Mouse (Mus musculus): ENCODE results near the gene Gm10570. TPM values are rescaled to one million over a fixed set of nuclear protein-coding genes. Genes with fewer than 3 reads are reported as not detected.

Gm10570 gene
- total RNA-seq, 4 experiments from 2014 or later = 0.91 TPM; not detected in 3

DNA sequence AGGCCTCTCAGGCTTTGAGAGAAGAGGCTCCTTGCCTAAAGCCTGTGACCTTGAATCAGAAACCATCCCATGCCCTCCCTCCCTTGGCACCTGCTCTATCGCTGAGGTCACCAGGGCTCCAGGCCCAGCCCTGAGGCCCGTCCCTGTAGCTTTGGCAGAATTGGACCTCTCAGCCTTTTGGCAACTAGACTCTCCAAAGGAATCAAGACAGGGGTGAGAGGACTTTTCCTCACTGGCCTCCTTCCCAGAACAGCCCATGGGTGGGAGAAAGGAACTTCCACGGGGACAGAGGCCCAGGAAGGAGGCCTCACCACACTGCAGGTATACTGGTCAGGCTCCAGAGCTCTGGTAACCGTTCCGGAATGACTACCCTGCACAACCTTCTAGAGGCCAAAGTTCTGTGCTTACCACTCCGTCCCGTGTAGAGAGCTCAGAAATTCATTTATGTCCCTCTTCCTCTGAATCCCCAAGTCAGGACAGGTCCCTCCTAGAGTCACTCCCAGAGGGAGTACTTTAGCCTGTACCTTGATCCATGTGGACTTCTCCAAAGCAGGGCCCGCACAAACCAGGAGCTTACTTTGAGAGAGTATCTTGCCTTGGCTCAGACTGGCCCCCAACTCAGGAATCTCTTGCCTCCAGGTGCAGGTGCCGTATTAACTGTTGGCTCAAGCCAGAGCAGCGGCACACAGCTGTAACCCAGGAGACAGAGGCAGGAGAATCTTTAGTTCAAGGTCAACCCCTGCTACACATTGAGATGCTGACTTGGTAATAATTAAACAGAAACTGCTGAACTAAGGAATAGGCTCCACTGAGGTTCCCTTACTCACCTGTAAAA, 1.5 kb downstream of the Gm10570 start:
- DNase-seq (ENCODE audit: low spot score) = peak; percentile 70

DNA sequence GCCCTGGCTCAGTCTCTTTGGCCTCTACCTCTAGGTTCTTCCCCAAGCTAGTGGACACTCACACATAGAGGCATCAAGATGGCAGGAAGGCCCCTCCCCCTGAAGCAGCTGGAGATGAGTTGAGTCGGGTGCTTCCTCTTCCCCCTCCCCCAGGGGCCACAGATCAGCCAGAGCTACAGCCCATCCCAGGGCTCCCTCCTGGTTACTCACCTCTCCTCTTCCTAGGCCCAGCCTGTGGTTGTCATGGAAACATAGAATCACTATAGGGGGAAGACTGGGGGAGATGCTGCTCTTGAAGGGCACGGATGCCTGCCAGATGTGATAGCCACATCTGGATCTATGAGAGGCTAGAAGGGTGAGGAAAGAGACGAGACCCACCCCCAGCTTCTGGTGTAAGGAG, 3.7 kb downstream of the Gm10570 start:
- no peak for DNase-seq (ENCODE audit: low spot score)

DNA sequence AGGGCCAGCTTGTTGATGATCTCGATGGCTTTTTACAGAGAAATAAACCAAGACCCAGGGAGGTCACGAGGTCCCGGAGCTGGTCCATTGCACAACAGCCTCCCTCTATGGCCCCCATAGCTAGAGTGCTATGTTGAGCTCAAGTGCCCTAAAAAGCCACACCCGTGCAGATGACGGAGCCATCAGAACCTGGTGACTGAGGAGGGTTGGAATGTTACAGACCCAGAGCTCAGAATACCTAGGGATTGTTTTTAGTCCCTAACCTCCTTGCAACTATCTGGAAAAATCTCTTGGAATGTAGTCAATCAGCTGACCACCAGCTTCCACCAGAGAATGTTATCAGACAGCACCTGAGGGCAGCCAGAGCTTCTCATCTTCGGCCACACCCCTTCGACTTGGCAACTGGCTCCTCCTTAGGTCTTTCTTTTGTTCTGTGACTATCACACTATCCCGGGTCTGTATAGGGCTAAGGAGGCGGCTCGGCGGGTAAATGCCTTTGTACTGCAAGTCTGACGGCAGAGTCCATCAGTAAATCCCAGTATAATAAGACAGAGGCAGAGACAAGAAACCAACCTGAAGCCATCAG, 6.1 kb downstream of the Gm10570 start:
- DNase-seq (ENCODE audit: low spot score) = no peak

DNA sequence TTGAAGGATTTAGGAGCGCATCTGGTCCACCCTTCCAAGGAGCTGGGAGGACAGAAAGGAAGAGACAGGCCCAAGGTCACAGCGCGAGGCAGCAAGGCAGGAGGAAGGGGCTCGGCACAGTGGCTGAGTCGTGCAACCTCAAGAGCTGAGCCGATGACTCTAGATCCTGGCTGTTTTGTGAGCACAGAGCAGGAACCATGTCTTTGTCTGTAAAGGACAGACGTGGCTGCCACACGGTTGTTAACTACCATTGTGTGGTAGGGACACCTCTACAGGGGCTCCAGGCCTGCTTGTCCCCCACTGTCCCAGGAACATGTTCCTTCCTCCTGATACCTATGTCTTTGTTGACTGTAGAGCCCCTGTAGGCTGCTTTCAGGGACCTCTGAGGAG, 8.8 kb downstream of the Gm10570 start:
- DNase-seq (ENCODE audit: low spot score) = no peak

DNA sequence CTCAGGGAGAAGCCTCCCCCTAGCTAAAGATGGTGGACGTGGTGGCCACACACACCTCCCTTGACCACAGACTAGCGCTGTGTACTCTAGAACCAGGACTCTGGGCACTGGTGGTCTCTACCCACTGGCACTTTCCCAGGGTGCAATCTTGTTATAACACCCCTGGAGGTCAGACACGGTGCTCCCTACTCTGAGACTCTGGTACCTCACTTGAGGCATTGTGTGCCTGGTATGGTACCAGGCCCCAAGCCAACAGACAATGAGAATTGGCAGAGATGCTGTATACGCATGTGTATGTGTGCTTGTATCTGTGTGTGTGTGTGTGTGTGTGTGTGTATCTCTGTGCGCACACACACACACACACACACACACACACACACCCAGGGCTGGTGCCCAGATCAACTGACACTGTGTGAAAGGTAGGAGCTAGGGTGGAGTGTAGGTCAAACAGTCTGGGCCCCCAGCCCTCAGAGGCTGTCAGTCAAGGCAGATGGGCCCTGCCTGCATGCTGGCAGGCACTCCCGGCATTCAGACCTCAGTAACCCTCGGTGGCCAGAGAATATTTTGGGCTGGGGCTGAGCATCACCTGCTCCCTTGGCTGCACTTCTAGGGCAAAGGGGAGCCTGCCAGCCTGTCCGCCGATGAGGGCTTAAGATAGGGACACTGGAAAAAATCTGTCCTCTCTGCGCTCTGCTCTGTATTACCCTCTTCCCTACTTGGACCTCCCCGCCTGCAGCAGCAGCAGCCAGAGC, 9.4 kb downstream of the Gm10570 start:
- peak; percentile 77 for DNase-seq (ENCODE audit: low spot score)

DNA sequence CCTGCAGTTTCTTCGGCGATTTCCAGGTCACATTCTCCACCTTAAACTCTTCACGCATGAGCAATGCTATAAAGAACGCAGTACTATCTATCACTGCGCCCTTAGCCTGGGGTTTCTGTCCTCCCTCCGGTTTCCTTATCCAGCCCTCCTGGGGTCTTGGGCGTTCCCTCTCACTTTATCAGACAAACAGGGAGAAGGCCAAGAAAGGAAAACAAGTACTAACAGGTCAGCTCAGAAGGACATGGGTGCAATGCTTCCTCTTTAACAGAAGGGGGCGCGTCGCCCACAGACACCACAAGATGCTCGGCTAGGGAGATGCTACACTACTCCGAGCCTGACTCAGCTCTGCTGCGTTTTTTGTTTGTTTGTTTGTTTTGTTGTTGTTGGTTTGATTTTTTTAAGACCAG, 11.3 kb downstream of the Gm10570 start:
- DNase-seq (ENCODE audit: low spot score) = no peak

DNA sequence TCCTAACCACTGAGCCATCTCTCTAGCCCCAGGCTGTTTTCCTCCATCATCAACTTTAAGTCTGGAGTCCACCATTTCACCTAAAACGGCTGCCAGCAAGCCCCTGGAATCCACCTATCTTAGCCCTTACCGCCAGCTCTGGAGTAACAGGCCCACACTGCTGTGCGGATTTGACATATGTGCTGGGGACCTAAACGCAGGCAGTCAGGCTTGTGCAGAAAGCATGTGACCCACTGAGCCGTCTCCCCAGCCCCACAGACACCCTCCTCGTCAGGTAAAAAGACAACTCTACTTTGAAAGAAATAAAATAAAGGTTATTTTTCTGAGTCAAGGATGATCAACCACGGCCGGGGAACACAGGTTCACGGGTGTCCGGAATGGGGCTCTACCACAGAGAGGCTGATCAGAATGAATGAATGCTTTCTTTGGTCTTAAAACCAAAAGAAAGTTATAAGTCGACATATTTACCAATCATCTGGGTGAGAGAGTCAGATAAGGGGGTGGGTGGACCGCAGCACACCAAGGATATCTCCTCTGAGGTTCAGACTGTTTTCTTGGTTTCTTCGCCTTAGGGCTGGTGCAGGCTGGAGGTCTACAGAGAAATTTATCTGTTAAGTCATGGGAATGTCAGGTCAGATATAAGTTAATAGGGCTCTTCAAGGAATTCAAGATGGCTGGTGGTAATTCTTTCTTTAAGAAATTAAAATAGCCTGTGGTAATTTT, 12.1 kb downstream of the Gm10570 start:
- no peak for DNase-seq (ENCODE audit: low spot score)

DNA sequence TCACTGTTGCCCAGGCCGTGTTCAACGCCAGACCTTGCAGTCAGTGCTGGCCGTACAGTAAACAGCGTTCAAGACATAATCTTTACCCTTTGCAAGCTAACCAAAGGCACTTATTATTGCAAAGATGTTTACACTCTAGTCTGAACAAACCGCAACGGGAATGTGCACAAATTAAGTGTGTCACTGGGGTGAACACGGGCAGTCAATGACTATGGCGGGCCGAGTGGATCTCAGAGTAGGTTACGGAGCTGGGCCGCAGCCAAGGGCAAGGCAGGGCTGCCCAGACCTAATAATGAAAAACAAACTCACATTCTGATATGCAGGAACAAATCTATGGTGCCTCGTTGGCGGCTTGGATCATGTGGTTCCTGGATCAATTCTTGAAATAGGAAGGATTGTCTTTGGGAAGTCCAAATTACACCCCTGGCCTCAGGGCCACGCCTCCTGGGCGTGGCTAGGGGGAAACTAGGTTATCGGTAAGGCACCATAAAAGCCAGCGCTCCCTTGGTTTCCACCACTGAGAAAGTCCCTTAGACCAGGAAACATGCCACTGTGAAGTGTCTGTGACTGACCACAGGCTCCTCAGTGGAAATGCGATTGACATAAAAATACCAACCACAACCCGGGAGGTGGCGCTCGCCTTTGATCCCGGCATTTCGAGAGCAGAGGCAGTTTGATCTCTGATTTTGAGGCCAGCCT, 13.3 kb downstream of the Gm10570 start:
- DNase-seq (ENCODE audit: low spot score) = no peak

DNA sequence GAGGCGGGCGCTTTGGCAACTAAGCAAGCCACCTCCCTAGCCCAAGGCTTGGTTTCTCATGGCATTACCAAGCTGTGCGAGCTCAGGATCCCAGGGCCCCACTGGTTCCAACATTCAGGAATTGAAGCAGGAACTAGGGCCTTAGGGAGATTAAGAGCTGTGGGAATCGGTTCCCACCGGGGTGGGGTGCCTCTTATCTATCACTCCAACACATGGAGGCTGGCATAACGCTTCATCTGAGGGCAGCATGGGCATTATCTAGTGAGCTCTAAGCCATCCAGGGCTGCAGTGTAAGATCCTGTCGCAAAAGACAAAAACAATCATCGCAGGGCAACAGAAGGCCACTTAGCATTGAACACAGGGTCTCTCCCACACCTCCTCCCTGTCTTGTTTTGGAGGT, 14.0 kb downstream of the Gm10570 start:
- DNase-seq (ENCODE audit: low spot score) = no peak

DNA sequence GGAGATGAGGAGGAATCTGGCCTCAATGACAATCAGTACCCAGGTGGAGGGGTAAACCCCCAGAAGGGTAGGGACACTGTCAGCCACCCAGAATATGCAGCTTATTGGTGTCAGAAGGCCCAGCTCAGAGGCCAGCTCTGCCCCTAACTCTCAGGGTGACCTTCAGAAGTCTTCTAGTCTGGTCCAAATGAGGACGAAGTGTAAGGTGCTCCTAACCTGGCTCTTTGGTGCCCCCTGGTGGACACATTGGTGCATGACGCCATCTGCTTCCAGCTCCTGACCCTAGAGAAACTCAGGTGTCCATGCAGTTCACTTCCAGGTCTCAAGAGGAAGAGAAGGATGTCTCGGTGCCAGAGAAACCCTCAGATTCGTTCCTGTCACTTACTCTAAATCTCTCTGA, 16.2 kb downstream of the Gm10570 start:
- DNase-seq (ENCODE audit: low spot score) = peak; percentile 57

DNA sequence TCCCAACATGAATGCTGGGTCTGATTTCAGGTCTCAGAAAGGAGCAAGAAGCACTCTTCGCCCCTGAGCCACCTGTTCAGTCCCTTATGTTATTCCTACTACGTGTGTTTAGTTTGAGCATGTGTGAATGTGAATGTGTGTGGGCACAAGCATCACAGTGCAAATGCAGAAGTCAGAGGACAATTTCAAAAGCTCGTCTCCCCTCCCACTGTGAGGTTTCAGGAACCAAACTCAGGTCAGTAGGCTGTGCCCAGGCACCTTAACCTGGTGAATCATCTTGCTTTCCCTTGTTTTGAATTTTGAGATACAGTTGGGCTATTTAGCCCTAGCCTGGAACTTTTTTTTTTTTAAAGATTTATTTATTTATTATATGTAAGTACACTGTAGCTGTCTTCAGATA, 18.6 kb downstream of the Gm10570 start:
- no peak for DNase-seq (ENCODE audit: low spot score)

DNA sequence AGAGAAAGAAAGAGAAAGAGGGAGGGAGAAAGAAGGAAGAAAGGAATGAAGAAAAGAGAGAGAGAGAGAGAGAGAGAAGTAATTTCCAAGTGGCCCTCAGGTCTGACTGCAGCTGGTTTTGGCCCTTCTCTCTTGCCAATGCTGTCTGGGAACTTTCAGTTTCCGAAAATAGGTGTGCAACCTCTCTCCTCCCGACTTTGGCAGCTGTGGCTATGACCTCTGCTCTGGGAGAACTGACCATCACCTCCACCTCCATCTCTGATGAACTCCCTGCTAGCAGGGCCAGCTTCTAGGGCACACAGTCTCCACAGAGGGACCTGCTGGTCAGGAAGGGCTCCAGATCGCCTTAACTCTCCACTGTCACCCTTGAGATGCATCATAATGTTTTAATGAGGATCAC, 21.9 kb downstream of the Gm10570 start:
- no peak for DNase-seq (ENCODE audit: low spot score)

DNA sequence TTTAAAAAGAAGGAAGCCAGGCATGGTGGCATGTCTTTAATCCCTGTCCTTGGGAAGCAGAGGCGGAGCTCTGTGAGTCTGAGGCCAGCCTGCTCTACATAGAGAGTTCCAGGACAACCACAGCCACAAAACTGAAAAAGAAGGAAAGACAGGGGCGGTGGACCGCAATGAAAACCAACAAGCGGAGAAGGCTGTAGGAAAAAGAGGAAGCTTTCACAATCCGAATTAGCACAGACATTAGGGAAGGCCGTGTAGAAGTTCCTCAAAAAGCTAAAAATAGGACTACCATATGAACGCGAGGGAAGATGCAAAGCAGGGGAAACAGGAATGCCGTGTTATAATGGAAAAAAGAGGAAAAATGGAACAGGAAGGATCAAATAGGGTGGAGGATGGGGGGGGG, 24.6 kb downstream of the Gm10570 start:
- no peak for DNase-seq (ENCODE audit: low spot score)

DNA sequence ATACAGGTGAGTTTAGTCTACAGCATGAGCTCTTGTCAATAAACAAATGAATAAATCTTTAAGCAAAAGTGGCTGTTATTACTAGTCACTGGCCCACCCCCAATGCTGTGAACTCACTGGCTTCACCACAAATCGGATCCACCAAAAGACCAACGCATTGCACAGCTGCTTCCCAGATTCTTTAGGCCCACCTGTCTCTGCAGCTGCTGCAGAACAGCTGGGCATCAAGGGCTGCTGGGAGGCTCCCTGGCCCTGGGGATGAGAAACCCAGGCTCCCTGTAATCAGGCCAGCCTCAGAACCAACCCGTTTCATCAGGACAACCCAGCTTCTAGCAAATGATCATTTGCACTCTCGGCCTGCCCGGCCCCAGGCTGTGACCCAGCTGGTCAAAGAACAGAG, 25.6 kb downstream of the Gm10570 start:
- no peak for DNase-seq (ENCODE audit: low spot score)

DNA sequence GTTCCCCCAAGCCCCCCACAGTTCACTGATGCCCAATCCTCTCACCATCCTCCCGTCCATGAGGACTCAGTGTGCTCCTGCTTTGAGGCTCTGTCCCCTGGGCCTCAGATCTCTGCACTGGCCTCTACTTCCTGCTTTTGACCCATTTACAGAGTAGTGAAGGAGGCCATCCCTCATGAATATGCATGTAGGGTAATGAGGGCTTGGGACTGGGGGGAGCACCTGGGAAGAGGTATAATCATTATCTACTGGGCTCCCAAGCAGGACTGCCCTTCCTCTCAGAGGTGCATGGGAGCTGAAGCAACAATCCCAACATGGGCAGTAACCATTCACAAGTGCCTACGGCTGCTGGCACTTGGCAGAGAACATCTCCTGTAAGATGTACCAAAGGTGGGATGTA, 29.4 kb downstream of the Gm10570 start, which contains the start of gene Serinc2:
Serinc2 (minus strand) TSS at position 101 of the 400 bp plus-strand sequence.
- DNase-seq (ENCODE audit: low spot score) = no peak

DNA sequence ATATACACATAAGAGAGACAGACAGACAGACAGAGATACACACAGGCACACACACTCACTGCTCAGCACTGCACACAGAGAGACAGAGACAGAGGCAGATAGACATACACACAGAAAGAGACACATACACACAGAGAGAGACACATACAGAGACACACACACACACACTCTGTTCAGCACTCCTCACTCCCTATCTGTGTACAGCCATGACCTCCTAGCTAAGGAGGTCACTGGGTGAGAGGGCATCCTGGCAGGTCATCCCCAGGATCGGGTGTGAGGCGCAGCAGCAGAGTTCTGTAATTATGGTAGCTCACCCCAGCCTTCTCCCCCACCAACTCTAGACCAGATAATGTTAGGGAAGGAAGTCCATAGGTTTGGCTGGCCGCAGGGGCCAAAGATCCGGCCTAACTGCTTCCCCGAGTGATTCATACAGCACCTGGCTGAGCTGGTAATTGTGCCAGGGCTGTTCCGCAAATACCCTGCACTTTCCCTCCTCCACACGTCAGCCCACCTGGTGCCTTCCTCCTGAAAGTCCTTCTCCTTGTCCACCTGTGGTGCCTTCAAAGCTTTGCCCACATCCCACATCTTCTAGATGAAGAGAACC, 31.8 kb downstream of the Gm10570 start:
- DNase-seq (ENCODE audit: low spot score) = no peak

DNA sequence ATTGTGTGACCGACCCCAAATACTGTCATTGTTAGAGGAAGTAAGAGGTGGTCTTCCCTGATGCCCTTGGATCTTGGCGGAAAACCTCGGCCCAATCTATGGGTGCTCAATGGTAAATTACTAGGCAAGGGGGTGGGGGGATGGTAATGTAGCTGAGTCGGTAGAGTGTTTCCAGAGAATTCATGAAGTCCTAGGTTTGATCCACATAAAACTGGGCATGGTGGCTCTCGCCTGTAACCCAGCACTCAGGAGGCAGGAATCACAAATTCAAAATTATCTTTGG, 32.7 kb downstream of the Gm10570 start:
- no peak for DNase-seq (ENCODE audit: low spot score)

DNA sequence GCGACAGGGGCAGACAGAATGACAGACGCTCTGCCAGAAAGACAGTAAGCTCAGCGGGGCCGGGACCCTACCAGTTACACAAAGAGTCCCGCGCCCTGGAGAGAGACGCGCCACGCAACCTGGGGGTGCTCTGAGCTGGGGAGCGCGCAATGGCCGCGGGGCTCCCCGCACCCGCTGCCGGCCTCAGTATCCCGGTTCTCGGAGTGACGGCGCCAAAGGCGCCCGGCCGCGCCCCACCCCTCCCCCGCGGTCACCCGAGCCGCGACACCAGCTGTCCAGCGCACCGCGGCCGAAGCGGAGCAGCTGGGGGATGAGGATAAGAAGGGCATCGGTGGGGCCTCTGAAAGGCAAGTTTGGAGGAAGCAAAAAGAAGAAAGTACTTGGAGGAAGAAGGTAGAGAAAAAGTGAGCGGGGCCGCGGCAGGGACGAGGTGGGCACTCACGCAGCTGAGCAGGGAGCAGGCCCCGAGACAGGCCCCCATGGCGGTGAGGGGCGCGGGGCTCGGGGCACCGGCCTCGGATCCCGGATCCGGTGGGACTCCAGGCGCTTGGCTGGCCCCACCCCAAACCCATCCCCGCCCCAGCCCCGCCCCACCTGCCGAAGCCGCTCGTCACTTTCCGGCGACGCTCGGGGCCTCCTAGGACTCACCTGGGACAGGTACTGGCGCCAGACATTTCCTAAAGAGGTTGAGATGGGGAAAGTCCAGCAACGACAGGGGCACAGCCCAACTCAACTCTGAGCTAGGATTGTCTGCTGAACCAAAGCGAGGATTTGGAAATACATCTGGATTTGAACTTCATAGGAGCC, 33.3 kb downstream of the Gm10570 start:
- no peak for DNase-seq (ENCODE audit: low spot score)

DNA sequence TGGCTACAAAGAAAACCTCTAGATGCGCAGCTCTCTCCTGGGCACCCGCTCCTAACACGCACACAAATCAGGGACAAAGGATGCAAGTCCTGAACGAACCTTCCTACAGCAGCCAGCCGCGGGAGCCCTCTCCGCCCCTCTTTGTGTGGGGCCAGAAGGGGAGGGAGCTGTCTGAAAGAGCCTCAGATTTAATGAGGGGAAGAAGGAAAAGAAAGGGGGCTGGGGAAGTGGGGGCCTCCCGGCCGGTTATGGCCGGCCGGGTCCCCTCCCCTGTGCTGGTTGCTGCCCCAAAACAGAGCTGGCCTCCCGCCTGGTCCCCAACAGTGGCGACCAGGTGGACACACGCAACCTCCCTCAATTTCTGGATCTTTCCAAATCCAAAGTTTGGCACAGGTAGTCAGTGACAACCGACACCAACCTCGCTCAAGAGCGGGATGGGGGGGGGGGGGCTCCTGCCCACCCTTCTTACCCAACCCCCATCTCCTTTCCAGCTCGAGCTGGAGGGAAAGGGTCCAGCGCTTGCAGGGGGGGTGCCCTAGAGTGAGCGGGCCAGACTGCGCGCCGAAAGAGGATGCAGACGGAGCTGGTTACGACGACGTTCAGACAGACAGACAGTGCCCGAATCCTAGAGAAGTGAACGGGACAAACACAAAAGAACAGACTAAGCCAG, 34.0 kb downstream of the Gm10570 start:
- DNase-seq (ENCODE audit: low spot score) = no peak

All from heart, adult 8-10 months (tissue).